Comparison of ENCODE assay signal across 17 mouse cellular contexts in genomic region chr12:29655673-29656072, GRCm38 (mm10).
DNase-seq lines count a peak whose midpoint lies in the region; ATAC-seq and TF ChIP-seq lines count a peak whose summit lies in the region.
"Had no signal": no experiment of that assay in that cellular context is flagged by ENCODE, and none has a peak within 500 bp of the region (broad histone marks: within the 10 kb centered on the region; RNA-seq: fewer than 3 reads in every experiment).

No protein-coding gene starts in this region.

- H3K27ac ChIP-seq in forebrain, embryonic 13.5 days: peak overlapping the region; percentile 87
- no peak overlapping the region for H3K27ac ChIP-seq in forebrain, embryonic 10.5 days
- H3K27ac ChIP-seq in midbrain, embryonic 12.5 days (replicated peaks): peak overlapping the region; percentile 43; the same call in 1 of the 2 replicates
- no peak overlapping the region for H3K27ac ChIP-seq in midbrain, embryonic 11.5 days (ENCODE audit: low read depth, low read length)
- peak overlapping the region; percentile 84 for H3K27ac ChIP-seq in hindbrain, embryonic 16.5 days (ENCODE audit: low read depth, low read length)
- H3K27ac ChIP-seq in olfactory bulb, adult 2 months (ENCODE audit: insufficient read depth, low read depth, low read length): peak overlapping the region; percentile 61; the same call in 1 of the 2 replicates
- H3K27ac ChIP-seq: gastrocnemius, adult 2 months; limb, embryonic 10.5 days; liver, embryonic 13.5 days had no signal

- no peak; the same call in 1 of the 2 replicates for ATAC-seq in forebrain, embryonic 13.5 days
- no peak for ATAC-seq in midbrain, embryonic 12.5 days (ENCODE audit: low FRiP score, low read depth)
- ATAC-seq in midbrain, embryonic 11.5 days (ENCODE audit: low FRiP score): no peak
- ATAC-seq in hindbrain, embryonic 16.5 days: no peak

- no peak for TF ChIP-seq POLR2A in olfactory bulb, adult 2 months (IDR thresholded peaks at IDR 0.05; ENCODE audit: insufficient read depth, low read depth, low read length)

- peaks cover 47% of the 10 kb centered on the region for H3K4me1 ChIP-seq in forebrain, embryonic 13.5 days
- peaks cover 6% of the 10 kb centered on the region for H3K4me1 ChIP-seq in forebrain, embryonic 10.5 days
- peaks cover 16% of the 10 kb centered on the region; the same call in 1 of the 2 replicates for H3K4me1 ChIP-seq in midbrain, embryonic 12.5 days
- H3K4me1 ChIP-seq in midbrain, embryonic 11.5 days (ENCODE audit: control insufficient read depth, insufficient read depth, low read length): no peaks in the 10 kb centered on the region
- H3K4me1 ChIP-seq in hindbrain, embryonic 16.5 days (ENCODE audit: control insufficient read depth, insufficient read depth, low read depth, low read length): peaks cover 26% of the 10 kb centered on the region
- H3K4me1 ChIP-seq in olfactory bulb, adult 2 months (ENCODE audit: control insufficient read depth, insufficient read depth, low read length): peaks cover 11% of the 10 kb centered on the region
- H3K4me1 ChIP-seq: limb, embryonic 10.5 days; liver, embryonic 13.5 days had no signal

- TF ChIP-seq CTCF in olfactory bulb, adult 2 months (IDR thresholded peaks at IDR 0.05; ENCODE audit: insufficient read depth, low read depth, low read length): no peak

- whole genome bisulfite sequencing in forebrain, embryonic 13.5 days: 76% methylated on average over 12 of the region's 12 CpGs
- 92% methylated on average over 12 of the region's 12 CpGs for WGBS in forebrain, embryonic 10.5 days
- 84% methylated on average over 12 of the region's 12 CpGs for WGBS in midbrain, embryonic 12.5 days
- WGBS in midbrain, embryonic 11.5 days: 92% methylated on average over 12 of the region's 12 CpGs
- WGBS in hindbrain, embryonic 16.5 days: 58% methylated on average over 12 of the region's 12 CpGs
- WGBS in olfactory bulb, adult 2 months: 55% methylated on average over 12 of the region's 12 CpGs

- no peak overlapping the region for H3K4me2 ChIP-seq in forebrain, embryonic 13.5 days
- H3K4me2 ChIP-seq in midbrain, embryonic 12.5 days (replicated peaks): no peak overlapping the region
- H3K4me2 ChIP-seq in midbrain, embryonic 11.5 days: no peak overlapping the region
- H3K4me2 ChIP-seq in hindbrain, embryonic 16.5 days (ENCODE audit: low read length): peak overlapping the region; percentile 11; the same call in 1 of the 2 replicates
- H3K4me2 ChIP-seq: liver, embryonic 13.5 days had no signal

- H3K36me3 ChIP-seq in forebrain, embryonic 13.5 days (ENCODE audit: poor library complexity, severe bottlenecking): no peaks in the 10 kb centered on the region
- no peaks in the 10 kb centered on the region for H3K36me3 ChIP-seq in forebrain, embryonic 10.5 days (replicated peaks)
- no peaks in the 10 kb centered on the region for H3K36me3 ChIP-seq in midbrain, embryonic 12.5 days
- H3K36me3 ChIP-seq in midbrain, embryonic 11.5 days (ENCODE audit: control insufficient read depth, insufficient read depth, low read length): no peaks in the 10 kb centered on the region
- H3K36me3 ChIP-seq in hindbrain, embryonic 16.5 days (ENCODE audit: control insufficient read depth, insufficient read depth, low read length): no peaks in the 10 kb centered on the region
- H3K36me3 ChIP-seq: limb, embryonic 10.5 days; liver, embryonic 13.5 days had no signal

- H3K4me3 ChIP-seq in forebrain, embryonic 13.5 days: no peak overlapping the region
- no peak overlapping the region for H3K4me3 ChIP-seq in forebrain, embryonic 10.5 days
- no peak overlapping the region for H3K4me3 ChIP-seq in midbrain, embryonic 12.5 days
- no peak overlapping the region for H3K4me3 ChIP-seq in midbrain, embryonic 11.5 days (ENCODE audit: low read depth, low read length)
- no peak overlapping the region for H3K4me3 ChIP-seq in hindbrain, embryonic 16.5 days (ENCODE audit: low read length)
- no peak overlapping the region for H3K4me3 ChIP-seq in olfactory bulb, adult 2 months (ENCODE audit: insufficient read depth, low read depth, low read length)
- H3K4me3 ChIP-seq: gastrocnemius, adult 2 months; limb, embryonic 10.5 days; liver, embryonic 13.5 days had no signal

- no peaks in the 10 kb centered on the region for H3K9me3 ChIP-seq in forebrain, embryonic 13.5 days (replicated peaks)
- no peaks in the 10 kb centered on the region for H3K9me3 ChIP-seq in forebrain, embryonic 10.5 days
- H3K9me3 ChIP-seq in midbrain, embryonic 12.5 days: no peaks in the 10 kb centered on the region
- H3K9me3 ChIP-seq in midbrain, embryonic 11.5 days (ENCODE audit: control insufficient read depth, low read length): no peaks in the 10 kb centered on the region
- H3K9me3 ChIP-seq in hindbrain, embryonic 16.5 days (ENCODE audit: control insufficient read depth, low read length): no peaks in the 10 kb centered on the region
- H3K9me3 ChIP-seq: limb, embryonic 10.5 days; liver, embryonic 13.5 days had no signal

- peak overlapping the region; percentile 38; the same call in 1 of the 2 replicates for H3K9ac ChIP-seq in forebrain, embryonic 13.5 days
- H3K9ac ChIP-seq in midbrain, embryonic 12.5 days (replicated peaks): no peak overlapping the region
- no peak overlapping the region for H3K9ac ChIP-seq in midbrain, embryonic 11.5 days (ENCODE audit: low read length)
- peak overlapping the region; percentile 36; the same call in 1 of the 2 replicates for H3K9ac ChIP-seq in hindbrain, embryonic 16.5 days (ENCODE audit: low read depth, low read length)
- H3K9ac ChIP-seq: liver, embryonic 13.5 days had no signal

- no peak for DNase-seq in forebrain, embryonic 10.5 days (ENCODE audit: extremely low spot score, low spot score)
- DNase-seq in midbrain, embryonic 11.5 days (ENCODE audit: low spot score, missing footprints): no peak
- no peak for DNase-seq in gastrocnemius, postnatal 10 days
- no peak for DNase-seq in spleen, postnatal 14 days (ENCODE audit: low spot score in 2 of 2)
- DNase-seq: gastrocnemius, adult 2 months; heart, postnatal 4 days; kidney, adult 18-20 months; kidney, postnatal 25 days; liver, embryonic 13.5 days; retina, postnatal 1 day; thymus, postnatal 14 days had no signal

- no peaks in the 10 kb centered on the region for H3K27me3 ChIP-seq in forebrain, embryonic 13.5 days
- 0 out of 2 replicates have a peak, but pooled peaks cover 4% of the 10 kb centered on the region for H3K27me3 ChIP-seq in forebrain, embryonic 10.5 days (ENCODE audit: poor library complexity, severe bottlenecking)
- no peaks in the 10 kb centered on the region for H3K27me3 ChIP-seq in midbrain, embryonic 12.5 days
- no peaks in the 10 kb centered on the region for H3K27me3 ChIP-seq in midbrain, embryonic 11.5 days (ENCODE audit: control insufficient read depth, insufficient read depth, low read length)
- H3K27me3 ChIP-seq in hindbrain, embryonic 16.5 days (replicated peaks; ENCODE audit: control insufficient read depth, insufficient read depth, low read length): no peaks in the 10 kb centered on the region
- H3K27me3 ChIP-seq: CH12.LX; liver, embryonic 13.5 days had no signal

Comparison
In these comparisons a context has a peak if more than half of its experiments do, and no peak if none do; other contexts are left out.
1. H3K27ac ChIP-seq: peak in forebrain, embryonic 13.5 days (single experiment), midbrain, embryonic 12.5 days (single experiment), hindbrain, embryonic 16.5 days (single experiment) and olfactory bulb, adult 2 months (single experiment); none in forebrain, embryonic 10.5 days (single experiment) and midbrain, embryonic 11.5 days (single experiment).
2. H3K9ac ChIP-seq: peak in forebrain, embryonic 13.5 days (single experiment) and hindbrain, embryonic 16.5 days (single experiment); none in midbrain, embryonic 12.5 days (single experiment) and midbrain, embryonic 11.5 days (single experiment).